Mouse (Mus musculus): ENCODE data around the gene Dap.

- TF ChIP-seq CTCF (IDR thresholded peaks at IDR 0.05; ENCODE audit: borderline replicate concordance, insufficient read depth, low read depth, low read length): no peak
- no peak for TF ChIP-seq POLR2A (IDR thresholded peaks at IDR 0.05; ENCODE audit: borderline replicate concordance, insufficient read depth, low read length)
Measured at GRCm38 (mm10) chr15:31282353-31282752, 58.2 kb downstream of the Dap start.

Data from cerebellum, adult 2 months (tissue).